Mouse (Mus musculus): ENCODE measurements around the gene Sqor. TPM values are rescaled to one million over a fixed set of nuclear protein-coding genes. Genes with fewer than 3 reads are reported as not detected.

Sqor gene
- 20.7 TPM for polyA plus RNA-seq (2017; shearing (Covaris generic))

GRCm38 (mm10) chr2:122765071-122765793, at the start of gene Sqor:
Gene Sqor, plus strand, starts transcription at chr2:122765237.

GRCm38 (mm10) chr2:122737894-122738830, 26.9 kb upstream of the Sqor start, which contains the start of gene Bloc1s6:
Gene Bloc1s6, plus strand, starts transcription at chr2:122738503.

Other genes with a start within 250 kb of the Sqor start
- not detected for gene Gatm, start 153.9 kb upstream of the Sqor start, polyA plus RNA-seq (2017; shearing (Covaris generic))
- gene AA467197, start 128.3 kb upstream of the Sqor start, polyA plus RNA-seq (2017; shearing (Covaris generic)) = 0.45 TPM
- 5.7 TPM for gene Slc30a4, start 62.6 kb upstream of the Sqor start, polyA plus RNA-seq (2017; shearing (Covaris generic))
- 28.9 TPM for gene Bloc1s6, start 26.7 kb upstream of the Sqor start, polyA plus RNA-seq (2017; shearing (Covaris generic))

Measured in naive thymus-derived CD4-positive, alpha-beta T cell, adult 5 months (primary cell).